Mouse (Mus musculus): Measurements from ENCODE around the gene Sppl2b. TPM values are rescaled to one million over a fixed set of nuclear protein-coding genes. Genes with fewer than 3 reads are reported as not detected.
"Not testable (repeated sequence)": the region's sequence is repeated elsewhere in the genome, so short reads cannot be mapped to it uniquely, and the experiment has no call there.

Gene Sppl2b
- total and polyA plus RNA-seq, 2 experiments from 2014 or later: 74.4 to 90.3 TPM

- peaks cover 11% of the 10 kb centered on the region for H3K4me1 ChIP-seq (ENCODE audit: insufficient read depth)
- no peaks in the 10 kb centered on the region for H3K9me3 ChIP-seq (ENCODE audit: low read length)
- 15% methylated on average over 17 of the region's 18 CpGs for WGBS
- H3K27me3 ChIP-seq (ENCODE audit: insufficient read depth, low read length): peaks cover 10% of the 10 kb centered on the region
- H3K4me3 ChIP-seq (ENCODE audit: low read depth, low read length): no peak overlapping the region
- H3K36me3 ChIP-seq (ENCODE audit: insufficient read depth): peaks cover 14% of the 10 kb centered on the region
- no peak for TF ChIP-seq CTCF (IDR thresholded peaks at IDR 0.05; ENCODE audit: low read depth)
- ATAC-seq (no peak), DNase-seq (peak; percentile 17)
- H3K9ac ChIP-seq: no peak overlapping the region
- H3K4me2 ChIP-seq (ENCODE audit: low read depth): 0 out of 2 replicates have a peak overlapping the region, but pooled peaks have one; percentile 25
- H3K27ac ChIP-seq (ENCODE audit: low read depth, low read length): no peak overlapping the region
Measured at GRCm38 (mm10) chr10:80808985-80809632, 46.0 kb upstream of the Sppl2b start.

GRCm38 (mm10) chr10:80810084-80810483, 45.0 kb upstream of the Sppl2b start:
- H3K9me3 ChIP-seq (ENCODE audit: low read length): no peaks in the 10 kb centered on the region
- TF ChIP-seq CTCF (IDR thresholded peaks at IDR 0.05; ENCODE audit: low read depth): no peak
- peaks cover 10% of the 10 kb centered on the region for H3K27me3 ChIP-seq (ENCODE audit: insufficient read depth, low read length)
- H3K36me3 ChIP-seq (ENCODE audit: insufficient read depth): peaks cover 4% of the 10 kb centered on the region; the same call in 1 of the 2 replicates
- H3K27ac ChIP-seq (ENCODE audit: low read depth, low read length): no peak overlapping the region
- H3K4me3 ChIP-seq (ENCODE audit: low read depth, low read length): no peak overlapping the region
- H3K4me1 ChIP-seq (ENCODE audit: insufficient read depth): peaks cover 11% of the 10 kb centered on the region
- H3K9ac ChIP-seq: no peak overlapping the region
- H3K4me2 ChIP-seq (ENCODE audit: low read depth): no peak overlapping the region
- DNase-seq (no peak), ATAC-seq (no peak)
- 7% methylated on average over 17 of the region's 20 CpGs for WGBS

DNA sequence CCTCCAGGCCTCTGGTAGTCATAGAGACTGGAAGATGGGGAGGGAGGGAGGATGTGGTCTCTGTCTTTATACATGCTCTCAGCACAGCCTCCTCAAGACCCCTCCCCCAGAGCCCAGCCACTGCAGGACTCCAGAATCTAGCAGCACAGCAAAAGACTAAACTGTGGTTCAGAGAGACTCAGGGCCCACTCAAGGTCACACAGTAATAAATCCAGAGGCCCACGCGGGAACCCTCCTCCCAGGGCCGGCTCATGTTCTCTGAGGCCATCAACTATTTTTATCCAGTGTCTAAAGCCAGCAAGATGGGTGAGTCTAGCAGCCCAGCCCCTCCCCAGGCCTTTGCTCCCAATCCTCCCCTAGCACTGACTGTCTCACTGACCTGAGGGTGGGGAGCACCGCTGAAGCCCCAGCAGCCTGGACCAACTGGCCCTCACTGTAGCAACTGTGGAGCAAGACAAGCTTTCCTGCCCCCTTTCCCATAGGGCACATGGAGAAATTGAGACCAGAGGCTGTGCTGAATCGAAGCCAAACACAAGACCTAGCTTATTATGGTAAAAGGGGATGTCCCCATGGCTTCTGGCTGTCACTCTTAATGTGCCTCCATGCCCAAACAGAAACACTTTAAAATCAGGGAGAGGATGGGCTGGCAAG, 42.6 kb upstream of the Sppl2b start:
- Histone ChIP-seq H3K27me3 (ENCODE audit: insufficient read depth, low read length) (peaks cover 10% of the 10 kb centered on the region), H3K36me3 (ENCODE audit: insufficient read depth) (no peaks in the 10 kb centered on the region), H3K9ac (no peak overlapping the region), H3K4me3 (ENCODE audit: low read depth, low read length) (no peak overlapping the region), H3K9me3 (ENCODE audit: low read length) (no peaks in the 10 kb centered on the region), H3K4me1 (ENCODE audit: insufficient read depth) (peaks cover 3% of the 10 kb centered on the region; the same call in 1 of the 2 replicates), H3K27ac (ENCODE audit: low read depth, low read length) (no peak overlapping the region), H3K4me2 (ENCODE audit: low read depth) (no peak overlapping the region)
- 65% methylated on average over 5 of the region's 5 CpGs for WGBS
- TF ChIP-seq CTCF (IDR thresholded peaks at IDR 0.05; ENCODE audit: low read depth): no peak
- DNase-seq (no peak), ATAC-seq (no peak)

DNA sequence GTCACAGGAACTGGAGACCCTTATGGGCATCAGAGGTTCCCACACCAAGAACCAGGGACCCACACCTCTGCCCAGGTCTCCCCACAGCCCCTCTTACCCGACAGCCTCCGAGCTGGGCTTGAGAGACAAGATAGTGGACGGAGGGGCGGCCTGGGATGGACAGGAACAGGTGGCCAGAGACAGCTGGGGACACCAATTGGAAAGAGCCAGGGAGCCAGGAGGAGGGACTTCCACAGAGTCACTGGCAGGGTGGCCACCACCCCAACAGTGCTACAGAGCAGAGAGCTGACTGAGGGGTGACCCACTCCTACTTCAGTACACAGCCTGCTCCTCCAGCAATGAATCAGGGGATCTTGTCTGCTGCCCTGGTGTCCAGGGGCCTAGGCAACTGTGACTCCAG, 41.7 kb upstream of the Sppl2b start, which contains the start of gene Jsrp1:
Jsrp1 (minus strand) TSS at position 133 of the 400 bp plus-strand sequence.
- WGBS: 85% methylated on average over 4 of the region's 4 CpGs
- H3K9me3 ChIP-seq (ENCODE audit: low read length): no peaks in the 10 kb centered on the region
- TF ChIP-seq CTCF (IDR thresholded peaks at IDR 0.05; ENCODE audit: low read depth): no peak
- no peak for ATAC-seq
- H3K36me3 ChIP-seq (ENCODE audit: insufficient read depth): no peaks in the 10 kb centered on the region
- peaks cover 3% of the 10 kb centered on the region; the same call in 1 of the 2 replicates for H3K4me1 ChIP-seq (ENCODE audit: insufficient read depth)
- H3K27me3 ChIP-seq (ENCODE audit: insufficient read depth, low read length): peaks cover 10% of the 10 kb centered on the region
- no peak within 1 kb of the TSS for H3K4me3 ChIP-seq (ENCODE audit: low read depth, low read length)
- no peak for DNase-seq
- no peak within 1 kb of the TSS for H3K27ac ChIP-seq (ENCODE audit: low read depth, low read length)
- H3K9ac ChIP-seq: no peak within 1 kb of the TSS
- no peak within 1 kb of the TSS for H3K4me2 ChIP-seq (ENCODE audit: low read depth)

DNA sequence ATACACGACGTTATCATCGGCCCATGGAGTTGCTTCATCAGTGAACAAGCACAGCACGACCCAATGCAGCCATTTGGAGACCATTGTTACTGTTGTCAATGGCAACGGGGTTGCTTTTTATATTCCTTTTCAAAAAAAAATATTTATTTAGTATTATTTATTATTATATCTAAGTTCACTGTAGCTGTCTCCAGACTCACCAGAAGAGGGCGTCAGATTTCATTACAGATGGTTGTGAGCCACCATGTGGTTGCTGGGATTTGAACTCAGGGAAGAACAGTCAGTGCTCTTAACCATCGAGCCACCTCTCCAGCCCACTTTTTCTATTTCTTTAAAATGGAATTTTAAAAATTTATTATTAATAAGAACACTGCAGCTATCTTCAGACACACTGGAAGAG, 40.3 kb upstream of the Sppl2b start:
- Histone ChIP-seq H3K9ac (no peak overlapping the region), H3K4me3 (ENCODE audit: low read depth, low read length) (no peak overlapping the region), H3K36me3 (ENCODE audit: insufficient read depth) (no peaks in the 10 kb centered on the region), H3K27me3 (ENCODE audit: insufficient read depth, low read length) (peaks cover 9% of the 10 kb centered on the region), H3K4me1 (ENCODE audit: insufficient read depth) (no peaks in the 10 kb centered on the region), H3K27ac (ENCODE audit: low read depth, low read length) (no peak overlapping the region), H3K4me2 (ENCODE audit: low read depth) (no peak overlapping the region), H3K9me3 (ENCODE audit: low read length) (no peaks in the 10 kb centered on the region)
- TF ChIP-seq CTCF (IDR thresholded peaks at IDR 0.05; ENCODE audit: low read depth): no peak
- DNase-seq: no peak
- ATAC-seq: no peak
- WGBS: 59% methylated on average over 7 of the region's 7 CpGs

DNA sequence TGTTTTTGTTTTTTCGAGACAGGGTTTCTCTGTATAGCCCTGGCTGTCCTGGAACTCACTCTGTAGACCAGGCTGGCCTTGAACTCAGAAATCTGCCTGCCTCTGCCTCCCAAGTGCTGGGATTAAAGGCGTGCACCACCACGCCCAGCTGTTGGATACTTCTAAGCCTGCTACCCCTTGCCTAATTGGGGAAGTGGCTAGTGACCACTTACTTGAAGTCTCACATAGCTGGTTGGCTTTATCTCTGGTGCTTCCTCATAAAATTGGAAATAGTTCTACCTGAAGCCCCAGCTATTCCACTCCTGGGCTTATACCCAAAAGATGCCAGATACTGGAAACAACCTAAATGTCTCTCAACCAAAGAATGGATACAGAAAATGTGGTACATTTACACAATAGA, 38.8 kb upstream of the Sppl2b start:
- H3K36me3 ChIP-seq (ENCODE audit: insufficient read depth); H3K27ac ChIP-seq (ENCODE audit: low read depth, low read length); H3K4me2 ChIP-seq (ENCODE audit: low read depth); H3K4me1 ChIP-seq (ENCODE audit: insufficient read depth); H3K9me3 ChIP-seq (ENCODE audit: low read length); H3K9ac ChIP-seq; DNase-seq; ATAC-seq; H3K4me3 ChIP-seq (ENCODE audit: low read depth, low read length); H3K27me3 ChIP-seq (ENCODE audit: insufficient read depth, low read length): not testable (repeated sequence)
- 77% methylated on average over 3 of the region's 3 CpGs for WGBS

DNA sequence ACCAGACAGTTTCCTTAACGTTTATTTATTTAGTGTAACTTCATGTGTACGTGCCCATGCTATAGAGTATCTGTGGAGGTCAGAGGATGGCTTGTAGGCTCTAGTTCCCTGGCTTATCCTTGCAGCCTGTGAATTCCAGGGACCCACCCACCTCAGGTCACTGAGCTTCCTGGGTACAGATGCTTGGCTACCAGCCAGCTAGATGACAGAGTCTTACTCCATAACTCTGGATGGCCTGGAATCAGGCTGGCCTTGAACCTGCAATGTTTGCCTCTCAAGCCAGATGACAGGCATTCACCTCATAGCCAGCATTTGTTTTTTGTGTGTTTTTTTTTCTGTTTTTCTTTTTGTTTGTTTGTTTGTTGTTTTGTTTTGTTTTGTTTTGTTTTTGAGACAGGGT, 37.9 kb upstream of the Sppl2b start:
- Histone ChIP-seq H3K4me1 (ENCODE audit: insufficient read depth) (no peaks in the 10 kb centered on the region), H3K4me3 (ENCODE audit: low read depth, low read length) (no peak overlapping the region), H3K4me2 (ENCODE audit: low read depth) (no peak overlapping the region), H3K9ac (no peak overlapping the region), H3K36me3 (ENCODE audit: insufficient read depth) (no peaks in the 10 kb centered on the region), H3K9me3 (ENCODE audit: low read length) (no peaks in the 10 kb centered on the region), H3K27ac (ENCODE audit: low read depth, low read length) (no peak overlapping the region), H3K27me3 (ENCODE audit: insufficient read depth, low read length) (no peaks in the 10 kb centered on the region)
- TF ChIP-seq CTCF (IDR thresholded peaks at IDR 0.05; ENCODE audit: low read depth): no peak
- WGBS: 63% methylated on average over 2 of the region's 2 CpGs
- DNase-seq (no peak), ATAC-seq (no peak)
